Mouse (Mus musculus): ENCODE results near the gene Afg3l1.

- TF ChIP-seq CTCF (IDR thresholded peaks at IDR 0.05; ENCODE audit: borderline replicate concordance, extremely low read depth, insufficient read depth, insufficient read length) (no peak), POLR2A (IDR thresholded peaks at IDR 0.05; ENCODE audit: borderline replicate concordance, extremely low read depth, insufficient read depth, insufficient read length, poor library complexity, severe bottlenecking) (no peak)
Observed at GRCm38 (mm10) chr8:123450783-123451182, 26.9 kb upstream of the Afg3l1 start.

All from brain, embryonic 14.5 days (tissue).